Mouse (Mus musculus): ENCODE measurements around the gene Cox19.
A peak's percentile ranks its signal among the peaks of the same experiment; 100 is the strongest.
"Not testable (repeated sequence)": the region's sequence is repeated elsewhere in the genome, so short reads cannot be mapped to it uniquely, and the experiment has no call there.

Cox19 gene

GRCm38 (mm10) chr5:139351134-139351533, at the start of gene Cox19:
Gene Cox19, minus strand, starts transcription at chr5:139351418.
- no peak for DNase-seq (ENCODE audit: extremely low read depth, low read depth)

- no peak for DNase-seq (ENCODE audit: extremely low read depth, low read depth)
Observed at GRCm38 (mm10) chr5:139399991-139400390, 48.8 kb upstream of the Cox19 start.

GRCm38 (mm10) chr5:139398786-139399185, 47.6 kb upstream of the Cox19 start:
- DNase-seq (ENCODE audit: extremely low read depth, low read depth): no peak

- DNase-seq (ENCODE audit: extremely low read depth, low read depth): peak; percentile 87
Observed at GRCm38 (mm10) chr5:139397959-139398753, 46.9 kb upstream of the Cox19 start.

- no peak for DNase-seq (ENCODE audit: extremely low read depth, low read depth)
Observed at GRCm38 (mm10) chr5:139397359-139397916, 46.2 kb upstream of the Cox19 start.

- no peak for DNase-seq (ENCODE audit: extremely low read depth, low read depth)
Observed at GRCm38 (mm10) chr5:139395528-139395927, 44.3 kb upstream of the Cox19 start.

GRCm38 (mm10) chr5:139394399-139394798, 43.2 kb upstream of the Cox19 start:
- no peak for DNase-seq (ENCODE audit: extremely low read depth, low read depth)

GRCm38 (mm10) chr5:139393197-139393588, 42.0 kb upstream of the Cox19 start:
- DNase-seq (ENCODE audit: extremely low read depth, low read depth): no peak

- no peak for DNase-seq (ENCODE audit: extremely low read depth, low read depth)
Observed at GRCm38 (mm10) chr5:139392219-139393196, 41.3 kb upstream of the Cox19 start.

- no peak for DNase-seq (ENCODE audit: extremely low read depth, low read depth)
Observed at GRCm38 (mm10) chr5:139391309-139391990, 40.2 kb upstream of the Cox19 start.

- not testable (repeated sequence) for DNase-seq (ENCODE audit: extremely low read depth, low read depth)
Observed at GRCm38 (mm10) chr5:139390324-139391119, 39.3 kb upstream of the Cox19 start.

- peak; percentile 55 for DNase-seq (ENCODE audit: extremely low read depth, low read depth)
Observed at GRCm38 (mm10) chr5:139389676-139390061, 38.5 kb upstream of the Cox19 start.

GRCm38 (mm10) chr5:139388694-139389675, 37.8 kb upstream of the Cox19 start:
- peak; percentile 72 for DNase-seq (ENCODE audit: extremely low read depth, low read depth)

GRCm38 (mm10) chr5:139388195-139388570, 37.0 kb upstream of the Cox19 start:
- no peak for DNase-seq (ENCODE audit: extremely low read depth, low read depth)

GRCm38 (mm10) chr5:139387329-139388194, 36.3 kb upstream of the Cox19 start:
- no peak for DNase-seq (ENCODE audit: extremely low read depth, low read depth)

- DNase-seq (ENCODE audit: extremely low read depth, low read depth): no peak
Observed at GRCm38 (mm10) chr5:139386047-139386446, 34.8 kb upstream of the Cox19 start.

GRCm38 (mm10) chr5:139384531-139384930, 33.3 kb upstream of the Cox19 start:
- no peak for DNase-seq (ENCODE audit: extremely low read depth, low read depth)

- no peak for DNase-seq (ENCODE audit: extremely low read depth, low read depth)
Observed at GRCm38 (mm10) chr5:139383234-139383633, 32.0 kb upstream of the Cox19 start.
